Mouse (Mus musculus): Measurements from ENCODE around the gene Icmt.

The Icmt gene

GRCm38 (mm10) chr4:152274681-152275131, 22.3 kb upstream of the Icmt start:
- DNase-seq (ENCODE audit: low spot score in 2 of 2): no peak

DNA sequence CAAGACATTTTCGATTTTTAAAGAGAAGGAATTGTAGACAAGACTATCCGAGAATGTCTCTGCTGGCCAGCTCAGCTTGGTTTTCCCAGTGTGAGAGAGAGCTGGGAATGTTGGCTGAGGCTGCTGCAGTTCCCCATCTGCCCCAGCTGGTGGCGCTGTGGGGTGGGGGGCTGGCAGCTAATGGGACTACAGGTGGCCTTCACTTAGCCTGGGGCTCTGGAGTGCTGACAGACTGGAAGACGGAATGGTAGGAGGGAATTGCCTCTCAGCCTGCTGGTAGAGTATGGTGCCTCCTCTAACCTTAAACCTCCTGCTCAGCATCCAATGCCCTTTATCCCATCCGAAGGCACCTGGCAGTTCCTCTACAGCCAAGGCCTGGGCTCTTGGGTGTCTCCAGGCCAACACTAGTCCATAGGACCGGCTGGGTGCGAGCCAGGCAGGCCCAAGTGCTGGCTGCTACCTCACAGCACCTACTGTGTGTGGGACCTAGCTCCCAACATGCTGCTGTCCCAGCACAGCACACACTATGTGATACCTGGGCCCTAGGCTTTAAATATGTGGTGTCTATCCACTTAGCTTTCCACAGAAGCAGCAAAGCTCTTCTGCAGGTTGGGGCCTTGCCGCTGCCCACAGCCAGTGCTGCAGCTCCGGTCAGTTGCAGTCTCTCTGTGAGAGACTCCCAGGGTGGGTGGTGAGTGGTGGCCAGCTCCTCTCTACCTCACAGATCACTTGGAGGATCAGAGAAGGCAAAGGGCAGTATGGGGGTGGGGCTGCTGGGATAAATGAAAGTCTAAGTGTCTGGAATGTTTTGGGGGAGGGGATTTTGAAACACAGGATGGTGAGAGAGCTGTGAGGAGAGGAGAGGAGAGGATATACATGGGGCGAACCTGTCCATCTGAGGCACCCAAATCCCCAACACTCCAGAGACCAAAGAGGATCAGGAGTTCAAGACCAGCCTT, 20.4 kb upstream of the Icmt start:
- DNase-seq (ENCODE audit: low spot score in 2 of 2): no peak

GRCm38 (mm10) chr4:152277916-152278315, 19.1 kb upstream of the Icmt start:
- no peak for DNase-seq (ENCODE audit: low spot score in 2 of 2)

- no peak for DNase-seq (ENCODE audit: low spot score in 2 of 2)
These were observed 18.0 kb upstream of the Icmt start for GRCm38 (mm10) chr4:152278986-152279385.

DNA sequence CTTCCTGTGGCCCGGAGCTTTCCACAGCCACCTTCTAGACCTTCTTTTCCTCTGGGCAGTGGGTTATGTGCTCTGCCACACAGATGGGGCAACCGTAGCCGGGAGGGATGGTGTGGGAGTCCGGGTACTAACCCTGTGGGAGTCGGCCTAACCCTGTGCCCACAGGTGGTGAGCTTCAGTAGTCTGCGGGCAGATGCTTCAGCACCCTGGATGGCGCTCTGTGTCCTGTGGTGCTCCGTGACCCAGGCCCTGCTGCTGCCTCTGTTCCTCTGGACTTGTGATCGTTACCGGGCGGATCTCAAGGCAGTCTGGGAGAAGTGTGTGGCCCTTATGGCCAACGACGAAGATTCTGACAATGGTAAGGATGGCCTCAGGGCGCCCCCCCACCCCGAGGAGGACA, 15.4 kb upstream of the Icmt start:
- no peak for DNase-seq (ENCODE audit: low spot score in 2 of 2)

DNA sequence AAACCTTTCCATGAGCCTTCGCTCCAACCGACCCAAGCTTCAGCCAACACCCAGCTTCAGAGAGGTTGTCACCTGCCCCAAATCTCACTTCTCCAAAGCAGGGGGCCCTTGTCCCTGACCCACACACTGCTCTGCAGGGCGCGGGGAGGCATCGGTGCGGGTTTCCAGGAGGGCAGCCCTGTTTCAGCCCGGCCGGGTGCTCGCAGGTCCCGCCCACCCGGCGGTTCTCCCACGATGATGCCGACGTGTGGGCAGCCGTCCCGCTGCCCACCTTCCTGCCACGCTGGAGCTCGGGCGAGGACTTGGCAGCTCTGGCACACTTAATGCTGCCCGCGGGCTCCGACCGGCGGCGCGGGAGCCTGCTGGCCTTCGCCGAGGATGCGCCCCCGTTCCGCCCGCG, 14.3 kb upstream of the Icmt start:
- no peak for DNase-seq (ENCODE audit: low spot score in 2 of 2)

GRCm38 (mm10) chr4:152283186-152283950, 13.7 kb upstream of the Icmt start:
- peak; percentile 68 to 69 for DNase-seq (ENCODE audit: low spot score in 2 of 2)

GRCm38 (mm10) chr4:152285505-152285904, 11.5 kb upstream of the Icmt start:
- DNase-seq (ENCODE audit: low spot score in 2 of 2): no peak

- DNase-seq (ENCODE audit: low spot score in 2 of 2): no peak
These were observed 10.8 kb upstream of the Icmt start for GRCm38 (mm10) chr4:152286183-152286582.

DNA sequence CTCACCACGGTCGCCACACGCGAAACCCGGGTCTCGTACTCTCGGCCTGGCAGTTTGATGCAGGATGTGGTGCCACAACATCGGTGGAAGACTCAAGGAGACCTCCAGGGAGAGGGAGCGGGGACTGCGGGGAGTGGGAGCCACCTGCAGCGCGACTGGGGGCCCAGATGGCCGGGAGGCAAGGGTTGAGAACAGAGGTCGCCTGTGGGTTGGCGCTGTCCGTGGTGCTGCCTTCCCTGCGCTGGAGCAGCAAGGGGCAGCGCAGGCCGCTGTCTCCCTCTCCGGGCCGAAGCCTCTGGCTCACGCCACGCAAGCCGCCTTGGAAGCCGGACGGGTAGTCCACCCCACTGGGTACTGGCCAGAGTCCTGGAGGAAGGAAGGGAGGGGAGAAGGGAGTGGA, 10.1 kb upstream of the Icmt start:
- DNase-seq (ENCODE audit: low spot score in 2 of 2): peak; percentile 23 to 39

DNA sequence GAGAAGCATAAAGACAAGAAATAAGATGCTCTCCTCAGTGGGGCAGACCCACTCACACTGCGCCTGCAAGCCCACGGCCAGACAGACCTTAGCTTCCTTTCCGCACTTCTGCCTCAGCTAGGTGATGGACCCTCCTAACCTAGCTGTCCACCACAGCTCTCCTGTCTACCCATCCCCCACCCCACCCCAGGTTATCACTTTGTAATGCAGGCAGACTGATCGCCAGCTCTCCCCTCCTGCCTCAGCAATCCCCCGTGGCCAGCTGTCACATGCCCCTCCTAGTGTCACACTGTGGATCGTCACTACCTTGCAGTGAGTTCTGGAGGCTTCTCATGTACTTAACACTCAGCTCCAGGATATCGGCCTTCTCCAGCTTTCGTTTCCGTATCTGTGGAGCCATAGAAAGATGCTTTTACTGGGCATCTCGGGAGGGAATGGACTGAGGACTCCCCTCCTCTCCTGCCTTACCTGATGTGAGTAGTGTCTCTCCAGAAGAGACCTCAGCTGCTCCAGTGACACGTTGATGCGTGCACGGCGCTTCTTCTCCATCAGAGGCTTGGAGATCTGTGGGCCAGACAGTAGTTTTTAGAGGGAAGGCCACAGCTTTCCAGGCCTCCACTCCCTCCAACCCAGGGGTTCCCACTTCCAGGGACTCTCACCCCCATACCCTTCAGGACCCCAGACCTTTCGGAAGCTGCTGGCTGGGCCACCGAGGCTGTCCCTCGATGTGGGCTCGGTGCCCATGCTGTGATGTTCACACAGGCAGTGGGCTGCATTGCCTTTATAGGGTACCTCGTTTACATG, 9.5 kb upstream of the Icmt start:
- no peak for DNase-seq (ENCODE audit: low spot score in 2 of 2)

DNA sequence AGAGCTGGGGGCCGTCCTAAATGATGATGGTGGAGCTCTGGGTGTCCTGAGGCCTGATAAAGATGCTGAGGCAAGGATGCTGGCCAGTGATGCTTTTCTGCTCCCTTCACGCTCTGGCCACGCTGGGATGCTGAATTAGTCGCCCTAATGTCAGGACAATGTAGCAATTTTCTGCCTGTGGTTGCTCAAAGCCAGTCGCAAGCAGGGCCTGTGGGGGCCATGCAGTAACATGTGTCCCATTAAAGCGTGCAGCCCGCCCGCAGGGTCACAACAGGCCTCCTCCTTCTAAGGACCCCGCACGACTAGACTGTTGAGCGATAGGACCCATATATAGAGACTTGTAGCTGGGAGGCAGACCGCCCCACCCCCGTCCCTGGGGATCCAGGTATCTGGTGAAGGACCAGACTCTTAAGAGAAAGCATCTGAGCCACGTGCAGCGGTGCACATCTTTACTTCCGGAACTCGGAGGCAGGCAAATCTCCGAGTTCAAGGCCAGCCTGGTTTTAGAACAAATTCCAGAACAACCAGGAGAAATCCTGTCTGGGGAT, 8.6 kb upstream of the Icmt start:
- DNase-seq (ENCODE audit: low spot score in 2 of 2): no peak

DNA sequence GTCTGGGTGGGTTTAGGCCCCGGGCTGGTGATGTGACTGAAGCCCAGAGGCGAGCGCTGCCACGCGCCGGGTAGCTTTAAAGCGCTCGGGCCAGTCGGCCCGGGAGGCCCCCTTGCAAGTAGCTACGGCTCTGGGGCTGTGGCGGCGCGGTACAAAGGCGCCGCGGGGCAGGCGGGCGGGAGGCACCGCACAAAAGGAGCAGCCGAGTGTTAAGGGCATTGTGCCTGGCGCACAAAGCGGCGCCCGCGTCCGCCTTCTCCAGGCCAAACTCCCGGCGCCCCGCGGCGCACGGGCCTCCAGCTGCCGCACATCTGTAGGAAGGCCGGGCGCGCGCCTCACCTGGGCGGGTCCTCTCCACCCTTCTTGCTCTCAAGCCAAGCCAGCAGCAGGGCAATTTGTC, 6.6 kb upstream of the Icmt start:
- DNase-seq (ENCODE audit: low spot score in 2 of 2): no peak

- DNase-seq (ENCODE audit: low spot score in 2 of 2): no peak
These were observed 6.0 kb upstream of the Icmt start for GRCm38 (mm10) chr4:152290991-152291390.

DNA sequence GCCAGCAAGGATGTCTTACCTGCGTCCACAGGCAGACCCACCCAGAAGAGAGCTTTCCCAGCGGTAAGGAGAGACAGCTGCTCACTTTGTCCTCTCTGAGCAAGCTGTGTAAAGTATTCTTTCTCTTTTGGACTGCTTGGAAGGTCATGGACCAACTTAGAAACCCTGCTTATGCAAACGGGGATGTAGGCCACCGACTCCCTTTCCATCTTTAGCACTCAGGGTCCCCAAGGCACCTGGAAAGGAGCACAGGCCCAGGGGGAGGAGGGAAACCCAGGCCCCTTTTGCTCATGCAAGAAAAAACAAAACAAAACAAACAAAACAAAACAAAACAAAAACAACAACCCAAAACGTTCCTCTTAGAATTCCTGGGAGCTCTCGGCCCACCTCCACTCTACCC, 5.5 kb upstream of the Icmt start, which contains the start of gene Hes3:
TSS of gene Hes3 (minus strand) at position 101 of the 400 bp plus-strand sequence.
- DNase-seq (ENCODE audit: low spot score in 2 of 2): no peak

GRCm38 (mm10) chr4:152292102-152292765, 4.8 kb upstream of the Icmt start:
- DNase-seq (ENCODE audit: low spot score in 2 of 2): no peak

DNA sequence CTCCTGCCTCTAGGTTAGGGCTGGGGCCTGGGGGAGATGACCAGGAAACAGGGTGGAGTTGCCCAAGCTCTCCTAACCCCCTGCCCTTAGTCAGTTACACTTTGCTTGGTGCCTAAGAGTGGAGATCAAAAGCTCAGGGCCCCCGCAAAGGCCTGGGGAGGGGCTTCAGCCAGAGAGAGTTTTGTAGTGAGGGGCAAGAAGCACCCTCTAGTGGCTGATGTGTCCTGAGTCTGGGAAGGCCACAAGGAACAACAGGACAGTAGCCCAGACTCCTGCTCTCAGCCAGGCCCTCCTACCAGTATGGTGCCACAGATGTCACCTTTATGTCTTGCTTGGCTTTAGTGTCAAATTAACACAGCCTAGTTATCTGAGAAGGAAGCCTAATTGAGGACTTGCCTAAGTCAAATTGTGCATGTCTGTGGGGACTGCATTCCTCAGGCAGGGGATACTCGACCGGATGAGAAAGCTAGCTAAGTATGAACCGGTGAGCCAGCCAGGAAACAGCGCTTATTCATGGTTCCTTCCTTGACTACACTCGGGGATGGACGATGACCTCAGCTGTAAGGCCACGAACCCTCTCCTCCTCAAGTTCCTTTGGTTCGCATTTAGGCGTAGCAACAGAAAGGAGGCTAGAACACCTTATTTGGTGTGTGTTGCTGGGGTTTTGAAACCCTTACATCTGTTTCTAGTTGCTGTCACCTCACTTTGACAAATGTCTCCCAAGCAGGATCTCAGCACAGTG, 2.7 kb upstream of the Icmt start:
- no peak for DNase-seq (ENCODE audit: low spot score in 2 of 2)

DNA sequence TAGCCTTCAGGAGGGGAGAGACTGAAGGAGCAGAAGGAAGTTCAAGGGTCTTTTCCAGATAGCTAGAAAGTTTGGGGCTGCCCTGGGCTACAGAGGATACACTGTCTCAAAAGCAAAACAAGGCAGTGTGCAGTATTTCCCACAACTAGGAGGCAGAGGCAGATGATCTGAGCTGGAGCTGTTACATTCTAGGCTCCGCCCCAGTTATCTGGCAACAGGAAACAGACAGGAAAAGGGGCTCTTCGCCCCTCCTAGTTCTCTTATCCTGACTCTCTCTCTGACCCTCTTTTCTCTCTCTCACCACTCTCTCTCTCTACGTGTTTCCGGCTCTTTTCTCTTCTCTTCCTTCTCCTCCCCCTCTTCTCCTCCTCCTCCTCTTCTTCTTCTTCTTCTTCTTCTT, 1.1 kb upstream of the Icmt start:
- DNase-seq (ENCODE audit: low spot score in 2 of 2): no peak

DNA sequence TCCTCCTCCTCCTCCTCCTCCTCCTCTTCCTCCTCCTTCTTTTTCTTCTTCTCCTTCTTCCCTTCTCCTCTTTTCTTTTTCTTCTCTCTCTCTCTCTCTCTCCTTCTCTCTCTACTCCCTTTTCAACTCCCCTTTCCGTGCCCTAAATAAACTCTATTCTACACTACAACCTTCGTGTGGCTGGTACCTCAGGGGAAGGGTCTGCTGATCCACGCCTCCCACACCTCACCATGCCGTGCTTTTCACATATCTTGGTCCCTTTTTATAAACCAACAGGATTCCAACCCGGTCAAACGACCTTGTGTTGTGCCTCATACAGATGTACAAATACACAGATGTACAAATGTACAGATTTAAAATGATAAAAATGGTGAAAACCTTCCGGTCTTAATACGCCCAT, 656 bp upstream of the Icmt start:
- no peak for DNase-seq (ENCODE audit: low spot score in 2 of 2)

DNA sequence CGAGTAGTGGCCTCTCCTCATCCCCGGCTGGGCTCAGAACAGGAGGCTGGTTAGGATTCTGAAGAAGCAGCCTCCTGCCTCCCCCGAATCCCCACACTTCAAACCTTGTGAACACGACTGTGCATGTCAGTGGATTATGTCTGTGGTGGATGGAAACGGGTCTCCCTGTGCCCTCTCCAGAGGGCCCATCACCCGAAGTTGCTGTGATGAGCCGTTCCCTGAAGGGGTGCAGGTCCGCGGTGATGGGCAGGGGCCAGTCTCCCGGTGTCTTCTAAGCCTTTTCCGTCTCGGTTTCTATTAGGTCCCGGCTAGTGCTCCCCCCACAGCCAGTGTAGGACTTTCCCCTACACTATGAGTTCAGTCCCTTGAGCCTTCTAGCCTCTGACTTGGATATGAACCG, 1.8 kb downstream of the Icmt start:
- DNase-seq (ENCODE audit: low spot score in 2 of 2): no peak
